Mouse (Mus musculus) E14TG2a.4 (cell line): ENCODE measurements at regions not wholly inside any gene's neighbourhood (a gene's known extent, or its start where the extent isn't known, plus 50 kb on each side); places are given as distances from the start of the nearest gene placed in this dataset.

Source experiments
- H3K27me3 ChIP-seq: 2 replicates; pipeline ENCODE4 v1.6.1; 2014; ENCODE audit warnings: low read length, control low read depth; ENCODE audit not compliant: insufficient read depth
- H3K36me3 ChIP-seq: 2 replicates; pipeline ENCODE4 v1.6.1; 2014; ENCODE audit warnings: low read length, control low read depth; ENCODE audit not compliant: insufficient read depth
- H3K4me1 ChIP-seq: replicated peaks from 2 replicates; pipeline ENCODE4 v1.6.1; 2014; ENCODE audit warnings: low read depth, low read length, control low read depth
- H3K4me3 ChIP-seq: replicated peaks from 2 replicates; pipeline ENCODE4 v1.5.1; 2014; ENCODE audit warnings: mild to moderate bottlenecking, low read length
- H3K9me3 ChIP-seq: 2 replicates; pipeline ENCODE4 v1.6.1; 2014; ENCODE audit warnings: low read length, control low read depth
- CTCF ChIP-seq: conservative IDR thresholded peaks from 2 replicates; pipeline ENCODE4 v1.5.1; 2014; ENCODE audit warnings: low read length
- NANOG ChIP-seq: IDR thresholded peaks from 2 replicates; pipeline ENCODE4 v1.6.1; 2014; ENCODE audit warnings: borderline replicate concordance, low read length, mixed read lengths
- POU5F1 ChIP-seq: IDR thresholded peaks from 2 replicates; pipeline ENCODE4 v1.6.1; 2014; ENCODE audit warnings: low read length, borderline replicate concordance

- H3K4me1 ChIP-seq = no peaks in the 10 kb centered on the region
- no peak for TF ChIP-seq NANOG
- no peak for TF ChIP-seq POU5F1
- TF ChIP-seq CTCF = no peak
- no peaks in the 10 kb centered on the region for H3K9me3 ChIP-seq
- H3K36me3 ChIP-seq = no peaks in the 10 kb centered on the region
- H3K4me3 ChIP-seq = no peak overlapping the region
- H3K27me3 ChIP-seq = no peaks in the 10 kb centered on the region
Measured at GRCm38 (mm10) chr13:53935174-53935699, 120.3 kb downstream of the Drd1 start.

DNA sequence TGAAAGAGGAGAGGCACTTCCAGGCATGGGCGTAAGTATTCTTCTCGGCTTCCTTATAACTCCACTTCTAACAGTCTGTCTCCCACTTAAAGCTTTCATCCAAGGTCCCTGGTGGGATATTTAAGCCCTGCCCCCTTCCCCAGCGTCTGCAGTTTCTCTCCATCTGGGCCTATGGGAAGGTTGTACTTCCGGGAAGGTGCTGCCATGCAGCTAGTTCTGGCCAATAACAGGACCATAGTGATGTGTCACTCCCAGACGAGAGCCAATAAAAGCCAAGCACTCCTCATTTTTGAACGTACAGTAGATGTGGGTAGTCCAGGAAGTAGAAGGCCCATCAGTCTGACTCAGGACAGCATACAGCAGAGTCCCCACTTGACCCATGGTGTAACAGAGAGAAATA lies 121.0 kb downstream of the Drd1 start:
- H3K9me3 ChIP-seq = no peaks in the 10 kb centered on the region
- TF ChIP-seq POU5F1 = no peak
- no peak for TF ChIP-seq NANOG
- no peak for TF ChIP-seq CTCF
- no peak overlapping the region for H3K4me3 ChIP-seq
- H3K36me3 ChIP-seq = no peaks in the 10 kb centered on the region
- H3K27me3 ChIP-seq = no peaks in the 10 kb centered on the region
- H3K4me1 ChIP-seq = no peaks in the 10 kb centered on the region

DNA sequence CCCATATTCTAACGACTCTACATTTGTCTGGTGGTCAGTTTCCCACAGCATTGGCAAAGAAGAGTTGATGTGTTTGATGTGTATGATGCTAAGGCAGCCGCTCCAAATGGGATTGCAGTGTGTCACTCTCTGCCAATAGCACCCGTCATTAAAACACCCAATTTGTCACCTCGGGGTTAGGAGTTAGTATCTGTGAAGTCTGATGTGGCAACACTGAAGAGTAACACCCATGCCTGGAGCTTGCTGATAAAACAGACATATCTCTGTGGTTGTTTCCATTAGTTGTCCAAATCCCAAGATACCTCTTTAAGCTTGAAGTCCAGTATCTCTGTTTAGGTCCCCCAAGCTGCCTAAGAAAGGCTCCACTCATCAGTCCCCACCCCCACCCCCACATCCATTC lies 129.4 kb downstream of the Drd1 start:
- Histone ChIP-seq H3K9me3 (no peaks in the 10 kb centered on the region), H3K27me3 (no peaks in the 10 kb centered on the region; the same call in 1 of the 2 replicates), H3K36me3 (no peaks in the 10 kb centered on the region), H3K4me1 (no peaks in the 10 kb centered on the region), H3K4me3 (no peak overlapping the region)
- no peak for TF ChIP-seq POU5F1
- TF ChIP-seq CTCF = no peak
- no peak for TF ChIP-seq NANOG

- Histone ChIP-seq H3K4me1 (no peaks in the 10 kb centered on the region), H3K4me3 (no peak overlapping the region), H3K27me3 (no peaks in the 10 kb centered on the region; the same call in 1 of the 2 replicates), H3K36me3 (no peaks in the 10 kb centered on the region), H3K9me3 (no peaks in the 10 kb centered on the region)
- no peak for TF ChIP-seq NANOG
- TF ChIP-seq CTCF = no peak
- no peak for TF ChIP-seq POU5F1
Measured at GRCm38 (mm10) chr13:53924433-53924832, 131.1 kb downstream of the Drd1 start.

DNA sequence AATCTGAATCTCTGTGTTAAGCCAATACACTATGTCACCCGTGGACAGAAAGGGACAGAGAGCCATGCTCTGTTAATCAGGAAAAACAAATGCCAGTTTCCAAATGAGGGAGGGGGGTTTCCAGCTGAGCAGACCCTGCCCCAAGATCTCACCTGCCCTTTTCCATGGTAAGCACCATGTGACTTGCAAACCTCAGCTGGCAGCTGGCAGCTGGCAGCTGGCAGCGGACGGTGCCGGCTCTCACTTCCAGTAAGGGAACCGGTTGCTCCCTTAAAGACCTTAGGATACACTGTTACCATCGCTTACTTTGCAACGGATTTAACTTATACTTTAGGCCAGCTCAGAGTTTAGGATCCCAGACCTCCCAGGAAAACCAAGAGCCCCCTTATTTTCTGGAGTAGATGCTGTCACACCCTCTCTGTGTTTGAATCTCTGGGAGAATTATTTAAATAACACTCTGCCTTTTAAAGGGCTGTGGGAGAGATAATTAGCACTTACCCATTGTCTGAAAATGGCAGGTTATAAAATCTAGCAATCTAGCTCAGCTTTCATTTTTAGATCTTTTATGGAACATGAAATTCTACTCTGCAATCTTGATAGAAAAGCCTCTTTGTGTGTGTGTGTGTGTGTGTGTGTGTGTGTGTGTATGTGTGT lies 131.7 kb downstream of the Drd1 start:
- Histone ChIP-seq H3K4me3 (no peak overlapping the region), H3K36me3 (no peaks in the 10 kb centered on the region), H3K27me3 (no peaks in the 10 kb centered on the region; the same call in 1 of the 2 replicates), H3K9me3 (no peaks in the 10 kb centered on the region), H3K4me1 (no peaks in the 10 kb centered on the region)
- TF ChIP-seq POU5F1 (no peak), CTCF (no peak), NANOG (no peak)

- Histone ChIP-seq H3K27me3 (no peaks in the 10 kb centered on the region; the same call in 1 of the 2 replicates), H3K4me3 (no peak overlapping the region), H3K9me3 (no peaks in the 10 kb centered on the region), H3K4me1 (no peaks in the 10 kb centered on the region), H3K36me3 (no peaks in the 10 kb centered on the region)
- TF ChIP-seq POU5F1 (no peak), NANOG (no peak), CTCF (no peak)
Measured at GRCm38 (mm10) chr13:53921796-53922195, 133.7 kb downstream of the Drd1 start.

DNA sequence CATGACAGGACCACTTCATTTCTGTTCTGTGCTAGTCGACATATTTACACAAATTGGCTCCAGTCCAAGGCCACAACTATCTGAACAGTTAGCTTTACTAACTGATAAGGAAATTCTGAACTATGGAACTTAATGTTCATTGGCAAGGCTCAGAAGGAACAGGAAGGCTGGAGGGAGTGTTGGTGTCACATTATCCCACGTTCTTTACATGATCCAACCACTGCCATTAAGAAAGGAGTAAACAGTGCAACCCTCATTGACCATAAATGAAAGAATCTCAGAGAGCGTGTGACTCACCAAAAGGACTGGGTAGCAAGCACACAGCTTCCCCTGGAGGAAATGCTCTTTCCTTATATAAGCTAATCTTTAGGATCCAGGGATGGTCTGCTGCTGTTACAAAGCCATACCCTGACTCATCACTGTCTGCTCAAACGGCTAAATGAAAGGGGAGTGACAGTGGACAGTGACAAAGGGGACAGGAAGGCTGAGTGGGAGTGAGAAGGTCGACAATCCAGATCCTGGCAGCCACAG lies 135.6 kb downstream of the Drd1 start:
- H3K4me1 ChIP-seq = no peaks in the 10 kb centered on the region
- 0 out of 2 replicates have a peak, but pooled peaks cover 3% of the 10 kb centered on the region for H3K9me3 ChIP-seq
- no peaks in the 10 kb centered on the region for H3K36me3 ChIP-seq
- no peak overlapping the region for H3K4me3 ChIP-seq
- TF ChIP-seq CTCF (no peak), NANOG (no peak), POU5F1 (no peak)
- H3K27me3 ChIP-seq = no peaks in the 10 kb centered on the region; the same call in 1 of the 2 replicates

DNA sequence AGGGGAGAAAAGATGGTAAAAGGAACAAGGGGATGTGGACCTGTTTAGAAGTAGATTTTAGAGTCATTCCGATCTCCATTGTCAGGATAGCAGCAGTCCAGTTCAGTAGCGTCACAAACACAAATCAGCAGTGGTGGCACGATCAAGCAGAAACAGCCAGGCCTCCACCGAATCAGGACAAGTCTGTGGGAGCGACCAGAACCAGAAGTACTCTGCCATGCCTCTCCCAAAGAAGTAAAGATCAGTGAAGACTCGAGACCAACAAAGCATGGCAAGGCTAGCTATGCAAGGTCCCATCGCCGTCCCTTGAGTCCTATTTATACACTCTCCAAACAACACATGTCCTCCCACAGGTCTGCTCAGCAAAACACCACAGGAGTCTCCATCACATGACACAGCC lies 140.0 kb downstream of the Drd1 start:
- Histone ChIP-seq H3K27me3 (no peaks in the 10 kb centered on the region), H3K4me1 (no peaks in the 10 kb centered on the region), H3K36me3 (no peaks in the 10 kb centered on the region), H3K9me3 (peaks cover 39% of the 10 kb centered on the region), H3K4me3 (no peak overlapping the region)
- TF ChIP-seq CTCF = no peak
- TF ChIP-seq POU5F1 = no peak
- no peak for TF ChIP-seq NANOG
